Mouse (Mus musculus) testis, postnatal 10 days (tissue): ENCODE measurements at regions not wholly inside any gene's neighbourhood (a gene's known extent, or its start where the extent isn't known, plus 50 kb on each side); places are given as distances from the start of the nearest gene placed in this dataset.

ENCODE experiments used
- DNase-seq: peaks from one replicate; pipeline ENCODE4 v3.0.0; 2021; ENCODE audit warnings: low spot score

- peak; percentile 68 for DNase-seq
Observed at GRCm38 (mm10) chr19:15047896-15048295, 450.0 kb upstream of the Tle4 start.

- DNase-seq, result no peak
Observed at GRCm38 (mm10) chr19:15047306-15047868, 449.5 kb upstream of the Tle4 start.

GRCm38 (mm10) chr19:15035554-15035953, 437.7 kb upstream of the Tle4 start:
- DNase-seq, result peak; percentile 84

DNA sequence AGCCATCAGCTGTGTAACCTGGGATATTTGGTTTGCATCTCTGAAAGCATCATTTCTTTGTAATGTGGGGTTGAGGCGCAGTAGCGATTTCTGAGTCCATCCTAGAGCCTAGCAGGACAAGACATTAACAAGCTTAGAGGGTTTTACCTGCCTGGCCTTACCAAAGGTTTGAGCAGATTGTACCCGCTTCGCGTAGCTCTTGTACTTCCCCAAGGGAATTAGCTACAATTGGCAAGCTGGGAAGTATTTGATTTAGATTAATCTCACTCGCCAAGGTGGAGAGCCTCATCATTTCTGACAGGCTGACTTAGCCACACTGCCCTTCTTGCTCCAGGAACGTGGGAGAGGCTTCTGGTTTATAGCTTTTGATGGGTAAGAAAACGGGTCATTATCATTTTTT, 436.1 kb upstream of the Tle4 start:
- no peak for DNase-seq

DNA sequence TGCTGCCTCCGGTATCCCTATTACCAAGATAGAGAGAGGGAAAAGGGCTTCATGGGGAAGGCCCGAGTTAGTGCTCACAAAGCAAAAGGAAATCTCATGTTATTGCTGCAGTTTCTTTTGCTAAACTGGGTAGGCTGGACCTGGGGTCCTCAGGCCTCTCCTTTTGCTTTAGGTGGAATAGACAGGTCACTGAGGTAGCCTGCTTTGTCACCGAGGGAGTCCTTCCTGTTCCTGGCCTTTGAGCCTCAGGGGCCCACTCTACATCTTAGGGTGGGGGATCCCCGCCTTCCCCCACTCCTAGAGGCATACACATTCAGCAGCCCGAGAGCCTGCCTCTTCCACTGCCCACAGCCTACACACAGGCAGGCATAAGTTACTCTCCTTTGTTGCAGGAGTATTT, 435.5 kb upstream of the Tle4 start:
- no peak for DNase-seq

DNA sequence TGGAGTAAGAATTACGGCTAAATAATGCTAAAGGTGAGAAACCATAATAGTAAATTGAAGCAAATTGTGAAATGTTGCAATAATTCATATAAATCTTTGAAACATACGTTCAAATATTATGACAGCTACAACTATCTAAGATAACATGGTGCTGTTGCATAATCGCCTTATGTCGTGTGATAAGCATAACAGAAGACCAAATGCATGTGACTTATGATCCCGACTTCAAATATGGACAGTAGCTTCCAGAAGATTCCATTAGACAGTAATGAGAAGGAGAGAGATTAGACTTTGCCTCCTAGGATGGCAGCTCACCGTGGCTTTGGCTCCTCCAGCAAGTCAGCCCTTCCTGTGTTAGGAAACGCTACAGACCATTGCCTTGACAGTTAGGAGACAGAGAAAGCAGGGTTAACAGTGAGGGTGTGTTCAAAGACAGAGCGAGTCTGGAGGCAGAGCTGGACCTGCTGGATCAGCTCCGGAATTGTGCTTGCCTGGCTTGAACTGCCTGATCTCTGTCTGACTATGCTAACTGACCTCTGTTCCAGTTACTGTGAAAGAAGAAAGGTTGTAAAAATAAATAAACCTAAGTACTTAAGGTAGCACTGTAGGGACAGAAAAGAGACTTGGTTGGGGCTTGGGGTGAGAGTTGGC, 434.6 kb upstream of the Tle4 start:
- DNase-seq, result no peak

- no peak for DNase-seq
Observed at GRCm38 (mm10) chr19:15031483-15031882, 433.6 kb upstream of the Tle4 start.

DNA sequence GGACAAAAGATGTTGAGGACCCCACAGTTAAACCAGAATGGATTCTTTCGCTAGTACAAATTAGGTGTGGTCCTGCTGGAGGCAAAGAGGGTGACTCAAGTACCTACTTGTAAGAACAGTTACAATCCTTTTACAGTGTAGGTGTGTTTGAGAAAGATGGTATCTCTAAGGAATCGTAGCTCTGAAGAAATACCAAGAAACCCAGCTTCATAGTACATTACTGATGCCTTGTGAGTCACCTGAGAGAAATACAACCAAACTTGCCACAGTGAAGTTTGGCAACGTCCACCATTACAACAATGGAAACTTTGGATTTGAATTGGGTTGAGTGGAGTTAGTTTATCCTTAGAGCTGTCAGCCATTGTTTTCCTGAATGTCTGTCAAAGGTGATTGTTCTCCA, 405.7 kb upstream of the Tle4 start:
- DNase-seq, result no peak

DNA sequence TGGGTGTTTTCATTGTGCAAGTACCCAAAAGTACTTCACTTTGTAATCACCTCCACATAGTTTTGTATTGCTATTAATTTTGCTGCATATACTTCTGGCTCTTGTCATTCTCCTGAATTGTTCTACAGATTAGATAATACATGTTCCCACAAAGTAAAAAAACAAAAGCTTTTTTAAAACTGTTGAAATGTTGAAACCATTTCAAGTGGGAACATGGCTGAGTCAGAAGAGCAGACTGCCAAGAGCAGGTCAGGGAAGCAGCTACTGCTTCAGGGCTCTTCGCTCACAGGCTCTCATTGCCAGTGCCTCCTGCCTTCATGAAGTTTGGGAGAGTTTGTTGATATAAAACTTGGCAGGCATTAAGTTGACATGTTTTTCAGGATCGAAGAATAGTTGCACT, 395.5 kb upstream of the Tle4 start:
- DNase-seq, result no peak

DNA sequence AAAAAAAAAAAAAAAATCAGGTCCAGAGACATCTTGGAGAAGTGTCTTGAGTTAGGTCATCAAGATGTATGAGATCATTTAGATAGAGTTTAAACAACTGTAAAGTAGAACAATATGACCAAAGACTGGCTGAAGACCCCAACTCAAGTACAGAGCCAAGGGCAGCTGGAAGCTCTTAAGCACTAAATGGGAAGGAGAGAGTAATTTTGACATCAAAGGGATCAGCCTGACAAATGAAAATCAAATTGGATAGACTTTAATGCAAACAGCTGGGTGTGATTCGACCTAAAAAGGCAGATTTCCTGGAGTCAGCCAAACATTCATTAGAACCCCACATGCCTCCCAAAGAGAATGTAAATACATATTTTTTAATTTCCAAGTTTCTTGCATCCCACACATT, 372.3 kb upstream of the Tle4 start:
- DNase-seq, result no peak

DNA sequence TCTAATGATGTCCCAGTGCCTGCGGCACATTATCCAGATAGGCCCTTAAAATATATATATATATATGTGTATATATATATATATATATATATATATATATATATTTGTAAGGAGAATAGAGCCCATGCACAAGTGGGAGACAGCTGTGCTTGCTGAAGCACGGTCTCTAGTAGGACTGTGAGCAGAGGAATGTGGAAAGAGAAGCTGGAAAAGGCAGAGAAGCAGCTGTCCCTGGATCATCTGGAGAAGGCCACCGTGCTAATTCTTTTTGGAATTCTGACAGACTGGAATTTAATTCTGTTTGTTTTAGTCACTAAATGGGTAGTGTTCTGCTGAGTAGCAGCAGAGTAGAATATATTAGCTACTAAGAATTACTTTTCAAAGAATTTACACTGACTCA, 370.4 kb upstream of the Tle4 start:
- DNase-seq, result no peak

- no peak for DNase-seq
Observed at GRCm38 (mm10) chr19:14957727-14958126, 359.9 kb upstream of the Tle4 start.

DNA sequence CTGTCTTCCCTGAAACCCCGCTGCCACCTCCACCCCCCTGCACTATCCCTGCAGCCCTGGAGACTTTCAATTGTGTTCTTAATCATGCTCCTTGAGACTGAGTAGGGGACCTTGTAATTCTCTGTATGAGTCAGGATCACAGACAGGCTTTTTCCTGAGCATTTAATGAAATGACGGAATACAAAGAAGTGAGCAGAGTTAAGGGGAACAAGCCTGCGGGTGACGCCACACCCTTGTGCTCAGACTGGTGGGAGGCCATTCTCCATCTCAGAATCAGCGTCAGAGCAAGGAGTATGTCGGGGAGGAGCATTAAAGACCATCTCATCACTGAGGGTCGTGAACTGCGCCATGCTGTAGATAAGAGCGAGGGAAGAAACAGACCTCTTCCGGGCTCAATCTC, 359.3 kb upstream of the Tle4 start:
- no peak for DNase-seq

GRCm38 (mm10) chr19:14956392-14956791, 358.5 kb upstream of the Tle4 start:
- no peak for DNase-seq

GRCm38 (mm10) chr19:14955969-14956368, 358.1 kb upstream of the Tle4 start:
- DNase-seq, result no peak

DNA sequence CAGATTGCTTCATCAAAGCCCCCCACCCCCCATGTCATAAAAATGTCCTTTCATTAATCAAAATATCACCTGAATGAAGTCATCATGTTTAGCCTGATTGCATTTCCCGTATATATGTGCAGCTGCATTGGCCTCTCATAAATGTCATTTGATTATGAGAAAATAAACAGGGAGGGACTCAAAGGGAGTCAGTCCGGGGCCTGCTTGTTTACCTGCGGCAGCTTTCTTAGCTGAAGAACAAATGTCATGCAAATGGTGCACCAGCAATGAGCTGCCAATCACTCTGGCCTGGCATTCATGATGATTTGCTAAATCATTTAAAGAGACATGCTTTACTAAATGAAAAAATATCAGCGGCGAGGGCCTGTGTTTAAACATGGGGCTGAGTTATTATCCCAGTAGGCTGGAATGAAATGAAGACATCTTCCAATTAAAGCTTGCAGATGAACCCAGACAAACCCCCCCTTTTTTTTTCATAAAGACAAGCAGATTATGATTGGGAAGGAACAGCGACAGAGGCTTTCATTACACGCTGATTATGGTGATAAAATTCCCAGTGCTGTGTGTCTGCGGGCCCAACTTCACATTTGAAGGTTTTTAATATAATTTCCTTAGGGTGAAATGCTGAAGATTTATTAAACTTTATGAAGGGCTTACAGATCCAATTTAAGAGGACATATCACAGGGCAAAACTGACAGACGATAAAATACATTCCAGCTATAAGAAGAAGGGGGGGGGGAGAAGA, 342.5 kb upstream of the Tle4 start:
- DNase-seq, result no peak

DNA sequence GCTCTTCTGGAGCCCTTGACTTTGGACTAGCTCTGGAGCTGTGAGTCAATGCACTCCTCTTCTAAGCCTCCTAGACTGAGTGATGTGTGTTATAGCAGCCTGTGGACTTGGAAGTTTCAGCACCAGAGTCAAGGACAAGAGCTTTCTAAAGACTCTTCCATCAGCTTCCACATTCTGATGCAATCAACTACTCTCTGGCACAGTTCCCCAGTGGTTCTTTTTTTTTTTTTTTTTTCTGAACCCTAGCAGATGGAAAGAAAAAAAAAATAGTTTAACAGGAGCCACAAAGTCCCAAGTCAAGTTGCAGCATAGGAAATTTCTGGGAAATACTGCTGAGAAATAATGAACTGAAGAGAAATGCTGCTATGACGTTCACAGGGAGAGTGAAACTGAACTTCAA, 324.4 kb upstream of the Tle4 start:
- no peak for DNase-seq

DNA sequence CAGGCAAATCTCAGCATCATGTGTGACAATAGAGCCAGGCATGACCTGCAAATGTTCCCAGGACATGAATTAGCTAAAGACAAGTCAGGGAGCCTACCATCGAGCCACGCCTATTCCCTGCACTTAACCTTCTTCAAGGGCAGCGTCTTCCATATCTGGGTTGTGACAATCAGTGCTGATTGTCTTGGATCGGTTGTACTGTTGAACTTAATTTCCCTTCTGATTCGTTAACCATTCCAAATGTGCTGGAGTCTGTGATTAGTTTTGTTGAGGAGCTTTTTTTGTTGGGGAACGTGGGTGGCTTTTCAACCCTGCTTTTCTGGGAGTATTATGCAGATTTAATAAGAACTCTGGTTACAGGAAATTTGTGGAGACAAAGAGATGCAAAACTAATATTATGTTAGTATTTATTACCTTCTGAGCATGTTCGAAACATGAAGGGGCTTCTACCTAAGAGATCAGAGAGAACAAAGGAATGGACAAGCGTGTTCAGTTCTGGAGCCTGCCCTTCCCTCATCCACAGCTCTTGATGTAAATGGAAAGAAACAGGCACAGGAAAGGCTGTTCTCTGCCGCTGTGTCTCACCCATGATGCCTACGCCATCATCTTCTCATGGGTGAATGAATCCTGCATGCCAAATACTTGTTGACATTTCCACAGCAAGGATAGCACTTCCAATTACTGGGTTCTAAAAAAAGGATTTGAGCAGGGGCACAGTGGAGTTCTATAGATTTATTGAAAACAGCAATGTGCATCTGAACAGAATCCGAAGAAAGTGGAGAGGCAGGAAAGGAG, 313.4 kb upstream of the Tle4 start:
- DNase-seq, result no peak

GRCm38 (mm10) chr19:14894875-14895274, 297.0 kb upstream of the Tle4 start:
- DNase-seq, result no peak

DNA sequence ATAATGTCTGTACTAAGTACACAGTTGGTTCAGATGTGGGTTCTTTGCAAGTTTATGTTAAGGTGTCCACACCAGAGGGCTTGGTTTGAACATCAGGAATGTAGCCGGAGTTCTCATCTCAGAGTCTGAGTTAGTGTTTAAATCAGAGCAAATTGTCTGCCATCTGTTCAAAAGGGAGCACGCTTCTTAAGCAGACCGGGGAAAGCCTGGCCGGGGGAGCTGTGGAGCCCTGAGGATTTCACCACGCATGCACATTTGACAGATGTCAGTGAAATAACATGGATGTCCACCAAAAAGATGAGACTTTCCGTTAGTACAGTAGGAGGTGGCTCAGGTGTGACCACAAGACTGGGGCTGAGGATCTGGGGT, 294.5 kb upstream of the Tle4 start:
- no peak for DNase-seq

- no peak for DNase-seq
Observed at GRCm38 (mm10) chr19:14891689-14892389, 294.0 kb upstream of the Tle4 start.

GRCm38 (mm10) chr19:14891090-14891428, 293.2 kb upstream of the Tle4 start:
- no peak for DNase-seq
